Mouse (Mus musculus) left cerebral cortex, postnatal 25 days (tissue): Measurements from ENCODE around the gene Slc16a9. TPM values are rescaled to one million over a fixed set of nuclear protein-coding genes. Genes with fewer than 3 reads are reported as not detected.

Experiments
- total RNA-seq, 2 experiments: library from RNA; stranded (reverse); gene quantifications; 2 replicates each; pipeline ENCODE4 v1.2.3; 2021

Slc16a9 gene
- total RNA-seq, 2 experiments from 2014 or later, result 1.6 to 2.5 TPM

Other genes with a start within 250 kb of the Slc16a9 start
- 10 to 100 TPM; 52.0 to 55.3 TPM for gene Ccdc6, start 148.0 kb upstream of the Slc16a9 start, total RNA-seq
- not detected for gene Mrln, start 40.4 kb upstream of the Slc16a9 start, total RNA-seq
- gene Fam13c, start 195.4 kb downstream of the Slc16a9 start, total RNA-seq, result 10 to 100 TPM; 59.4 to 60.7 TPM